In the genomic region with DNA sequence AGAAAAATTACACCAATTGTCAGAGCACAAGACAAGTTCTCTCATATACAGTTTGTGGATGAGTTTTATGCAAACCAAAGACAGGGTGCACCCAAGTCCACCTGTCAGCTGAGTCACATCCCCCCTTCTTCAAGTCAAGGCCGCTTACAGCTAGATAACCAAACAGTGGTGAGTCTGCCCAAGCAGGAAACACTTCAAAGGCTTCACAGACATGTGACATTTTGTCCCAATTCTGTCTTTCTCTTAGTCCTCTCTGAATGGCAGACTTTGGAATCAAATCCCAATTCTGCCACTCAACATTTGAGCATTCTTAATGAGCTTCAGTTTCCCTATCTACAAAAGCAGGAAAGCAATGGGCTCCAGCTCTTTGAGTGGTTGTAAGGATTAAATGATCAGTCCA, we compare ENCODE assay signal across 19 mouse cellular contexts. TPM values are rescaled to one million over a fixed set of nuclear protein-coding genes. Genes with fewer than 3 reads are reported as not detected.
"Had no signal": no experiment of that assay in that cellular context is flagged by ENCODE, and none has a peak within 500 bp of the region (broad histone marks: within the 10 kb centered on the region; RNA-seq: fewer than 3 reads in every experiment).

No protein-coding gene starts in this region.

- H3K4me1 ChIP-seq: lung, embryonic 15.5 days; megakaryocyte, embryonic 14.5 days; midbrain, embryonic 12.5 days; neural tube, embryonic 12.5 days had no signal

- H3K27me3 ChIP-seq: lung, embryonic 15.5 days; midbrain, embryonic 12.5 days; neural tube, embryonic 12.5 days had no signal

- H3K4me3 ChIP-seq: lung, embryonic 15.5 days; megakaryocyte, embryonic 14.5 days; midbrain, embryonic 12.5 days; neural tube, embryonic 12.5 days had no signal

- ATAC-seq: lung, postnatal 0 days had no signal

- H3K9ac ChIP-seq: lung, embryonic 15.5 days; midbrain, embryonic 12.5 days; neural tube, embryonic 12.5 days had no signal

- H3K36me3 ChIP-seq: lung, embryonic 15.5 days; midbrain, embryonic 12.5 days; neural tube, embryonic 12.5 days had no signal

- H3K27ac ChIP-seq: lung, embryonic 15.5 days; macrophage; midbrain, embryonic 12.5 days; neural tube, embryonic 12.5 days had no signal

- H3K4me2 ChIP-seq: lung, embryonic 15.5 days; midbrain, embryonic 12.5 days; neural tube, embryonic 12.5 days had no signal

- DNase-seq: lung, adult 2 months; lung, postnatal 14 days; lung, postnatal 36 days; midbrain, embryonic 14.5 days; right cerebral cortex, postnatal 25 days; right cerebral cortex, postnatal 4 days; spleen, adult 18-20 months; thymus, adult 18-20 months; thymus, postnatal 14 days; thymus, postnatal 36 days had no signal

- H3K9me3 ChIP-seq: lung, embryonic 15.5 days; megakaryocyte, embryonic 14.5 days; midbrain, embryonic 12.5 days; neural tube, embryonic 12.5 days had no signal

RNA-seq across cellular contexts. Expression of a gene that starts 55.6 kb away (rescaled TPM):
- total RNA-seq: megakaryocyte progenitor cell, adult 5-6 weeks; monocyte, adult 5-6 weeks; neutrophil, adult 5-6 weeks had no signal
- polyA plus RNA-seq: macrophage had no signal
